Mouse (Mus musculus) cortical plate, adult 2 months (tissue): ENCODE results near the gene A530064D06Rik. TPM values are rescaled to one million over a fixed set of nuclear protein-coding genes. Genes with fewer than 3 reads are reported as not detected.

Experiments used
- H3K27ac ChIP-seq: fragments of 200-500 bp; 2 replicates; pipeline ENCODE4 v1.5.1; 2012; ENCODE audit warnings: low read length, control low read depth, inconsistent platforms; ENCODE audit not compliant: insufficient read depth
- H3K4me1 ChIP-seq: fragments of 200-500 bp; 2 replicates; pipeline ENCODE4 v1.6.1; 2011; ENCODE audit warnings: low read length; ENCODE audit not compliant: control insufficient read depth, insufficient read depth
- H3K4me3 ChIP-seq: fragments of 200-500 bp; 2 replicates; pipeline ENCODE4 v1.5.1; 2011; ENCODE audit warnings: mild to moderate bottlenecking, low read length, control low read depth; ENCODE audit not compliant: insufficient read depth
- CTCF ChIP-seq: fragments of 200-500 bp; IDR thresholded peaks from 2 replicates; pipeline ENCODE4 v1.5.1; 2011; ENCODE audit warnings: mild to moderate bottlenecking, control low read depth, low read length; ENCODE audit not compliant: insufficient read depth; ENCODE audit errors: extremely low read depth
- POLR2A ChIP-seq: fragments of 200-500 bp; IDR thresholded peaks from 2 replicates; pipeline ENCODE4 v1.6.1; 2011; ENCODE audit warnings: mild to moderate bottlenecking, low read length, control low read depth; ENCODE audit not compliant: insufficient read depth; ENCODE audit errors: extremely low read depth
- polyA plus RNA-seq: library from polyadenylated mRNA; depleted of rRNA; stranded (reverse); fragments of >200 nt; gene quantifications from 2 replicates; pipeline ENCODE4 v1.2.3, GENCODE M21; 2012; rRNA removed

A530064D06Rik gene
- polyA plus RNA-seq, 1 experiment = not detected

DNA sequence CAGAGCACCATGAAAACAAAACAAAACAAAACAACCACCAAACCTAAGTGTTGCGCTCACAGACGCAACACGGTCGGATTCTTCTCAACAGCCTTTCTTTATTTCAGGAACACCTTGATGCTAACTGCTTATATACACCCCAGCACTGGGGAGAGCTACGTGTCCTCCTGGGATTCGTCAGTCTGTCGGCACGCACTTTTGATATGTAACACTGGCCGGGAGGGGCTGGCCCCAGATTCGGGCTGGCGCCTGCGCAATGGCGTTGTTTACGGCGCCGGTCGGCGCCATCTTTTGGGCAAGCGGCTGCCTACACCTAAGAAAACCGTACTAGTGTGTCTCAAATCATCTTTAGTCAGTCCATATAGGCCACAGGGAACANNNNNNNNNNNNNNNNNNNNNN, 46.6 kb downstream of the A530064D06Rik start:
- no peak overlapping the region for H3K27ac ChIP-seq
- H3K4me3 ChIP-seq = no peak overlapping the region
- no peak for TF ChIP-seq CTCF
- no peak for TF ChIP-seq POLR2A
- no peaks in the 10 kb centered on the region for H3K4me1 ChIP-seq

- Histone ChIP-seq H3K4me1 (no peaks in the 10 kb centered on the region), H3K4me3 (no peak overlapping the region), H3K27ac (no peak overlapping the region)
- TF ChIP-seq POLR2A (no peak), CTCF (peak; percentile 85)
These were observed 47.4 kb downstream of the A530064D06Rik start for GRCm38 (mm10) chr17:48119656-48120055.

DNA sequence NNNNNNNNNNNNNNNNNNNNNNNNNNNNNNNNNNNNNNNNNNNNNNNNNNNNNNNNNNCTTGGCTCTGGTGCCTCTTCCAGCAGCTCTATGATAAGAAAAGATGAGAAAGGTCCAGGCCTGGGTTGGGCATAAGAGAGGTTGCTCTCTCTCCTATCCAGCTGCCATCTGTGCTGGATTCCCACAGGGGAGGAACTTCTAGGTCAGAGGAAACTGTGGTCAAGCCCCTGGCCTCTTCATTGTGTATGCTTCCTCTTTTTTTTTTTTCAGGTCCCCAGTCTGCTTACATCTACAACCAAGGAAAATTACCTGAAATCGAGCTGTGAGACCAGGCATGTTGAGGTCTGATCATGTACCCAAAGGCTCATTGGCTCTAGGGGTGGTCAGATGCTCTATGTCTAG, 48.5 kb downstream of the A530064D06Rik start:
- no peak overlapping the region for H3K27ac ChIP-seq
- TF ChIP-seq POLR2A = no peak
- TF ChIP-seq CTCF = no peak
- H3K4me3 ChIP-seq = no peak overlapping the region
- H3K4me1 ChIP-seq = no peaks in the 10 kb centered on the region

GRCm38 (mm10) chr17:48110547-48111287, 56.4 kb downstream of the A530064D06Rik start:
- H3K27ac ChIP-seq = no peak overlapping the region
- TF ChIP-seq CTCF (peak; percentile 38; the same call in 1 of the 2 replicates), POLR2A (no peak)
- H3K4me3 ChIP-seq = no peak overlapping the region
- H3K4me1 ChIP-seq = no peaks in the 10 kb centered on the region

DNA sequence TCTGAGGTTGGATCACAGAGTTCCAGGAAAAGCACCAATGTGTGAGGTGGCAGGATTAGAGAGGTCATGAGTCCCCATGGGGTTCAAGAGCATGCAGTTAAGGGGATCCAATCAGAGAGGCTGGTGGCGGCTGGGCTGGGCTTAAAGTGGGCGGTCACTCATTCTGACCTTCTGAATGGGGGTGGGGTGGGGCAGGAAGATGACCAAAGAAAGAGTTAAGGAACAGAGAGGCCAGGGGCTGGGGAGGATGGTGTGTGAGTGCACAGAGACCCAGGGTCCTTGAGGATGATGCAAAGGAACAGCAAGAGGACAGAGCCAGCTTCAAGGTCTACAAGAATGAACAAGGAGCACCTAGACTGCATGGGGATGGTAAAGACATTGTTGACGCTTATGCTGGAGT, 58.6 kb downstream of the A530064D06Rik start:
- TF ChIP-seq CTCF (no peak), POLR2A (no peak)
- no peaks in the 10 kb centered on the region for H3K4me1 ChIP-seq
- H3K27ac ChIP-seq = no peak overlapping the region
- no peak overlapping the region for H3K4me3 ChIP-seq

GRCm38 (mm10) chr17:48107862-48108261, 59.2 kb downstream of the A530064D06Rik start:
- Histone ChIP-seq H3K4me1 (no peaks in the 10 kb centered on the region), H3K4me3 (no peak overlapping the region), H3K27ac (no peak overlapping the region)
- no peak for TF ChIP-seq POLR2A
- no peak for TF ChIP-seq CTCF

DNA sequence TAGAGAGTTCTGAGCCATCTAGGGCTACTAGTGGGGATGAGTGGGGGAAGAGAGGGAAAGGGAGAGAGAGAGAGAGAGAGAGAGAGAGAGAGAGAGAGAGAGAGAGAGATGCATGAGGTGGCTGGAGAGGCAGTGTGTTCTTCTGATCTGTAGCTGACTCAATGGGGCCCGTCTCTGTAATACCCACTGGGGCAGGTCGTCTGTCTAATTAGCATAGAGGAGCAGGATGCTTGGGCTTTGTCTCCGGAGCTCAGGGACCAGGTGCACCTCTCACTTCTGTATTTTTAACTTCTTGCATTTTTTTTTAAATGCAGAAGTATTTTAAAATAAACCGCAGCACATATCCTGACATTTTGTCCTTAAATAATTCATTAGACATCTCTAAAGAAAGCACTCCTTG, 59.7 kb downstream of the A530064D06Rik start:
- Histone ChIP-seq H3K27ac (no peak overlapping the region), H3K4me1 (no peaks in the 10 kb centered on the region), H3K4me3 (no peak overlapping the region)
- no peak for TF ChIP-seq CTCF
- no peak for TF ChIP-seq POLR2A

DNA sequence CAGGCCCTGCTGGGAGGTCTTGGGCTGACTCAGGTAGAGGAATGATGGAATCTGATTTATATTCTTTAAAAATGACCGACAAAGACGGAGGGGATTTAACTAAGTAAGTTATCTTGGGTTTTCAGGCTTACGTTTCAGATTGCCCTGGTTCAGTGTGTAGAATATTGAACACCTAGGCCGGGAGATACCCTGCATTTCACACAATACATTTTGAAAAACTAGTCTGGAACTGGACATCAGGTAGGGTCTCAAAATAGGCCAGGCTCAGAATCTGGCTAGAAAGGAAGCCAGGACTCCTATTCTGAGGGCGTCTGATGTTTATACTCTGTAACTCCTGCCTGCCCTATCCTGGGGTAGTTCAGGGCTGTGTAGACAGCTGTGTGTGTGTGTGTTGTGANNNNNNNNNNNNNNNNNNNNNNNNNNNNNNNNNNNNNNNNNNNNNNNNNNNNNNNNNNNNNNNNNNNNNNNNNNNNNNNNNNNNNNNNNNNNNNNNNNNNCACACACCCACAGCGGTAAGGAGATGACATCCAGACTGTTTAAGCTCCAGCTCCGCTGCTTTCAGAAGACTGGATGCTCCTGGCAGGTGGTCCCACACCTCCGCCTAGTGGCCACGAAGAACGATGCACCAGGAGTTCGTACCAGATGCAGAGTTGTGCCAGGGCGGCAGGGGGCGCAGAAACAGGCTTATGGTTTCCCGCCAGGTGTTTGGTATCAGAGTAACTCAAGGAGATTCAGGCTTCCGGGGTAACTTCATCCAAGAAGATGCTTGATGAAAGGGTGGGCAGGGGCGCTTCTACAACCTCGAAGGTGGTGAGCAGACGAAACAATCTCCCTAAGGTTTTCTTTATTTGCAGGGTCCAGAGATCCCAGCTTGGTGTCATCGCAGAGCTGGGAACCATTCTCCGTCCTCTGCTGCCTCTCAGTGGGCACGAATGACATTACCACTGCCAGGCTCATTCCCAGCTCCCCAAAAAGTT, 66.3 kb downstream of the A530064D06Rik start:
- H3K27ac ChIP-seq = no peak overlapping the region
- peak; percentile 97 for TF ChIP-seq CTCF
- no peak for TF ChIP-seq POLR2A
- no peak overlapping the region for H3K4me3 ChIP-seq
- no peaks in the 10 kb centered on the region for H3K4me1 ChIP-seq

- TF ChIP-seq POLR2A (no peak), CTCF (no peak)
- H3K4me1 ChIP-seq = no peaks in the 10 kb centered on the region
- H3K27ac ChIP-seq = no peak overlapping the region
- H3K4me3 ChIP-seq = no peak overlapping the region
These were observed 67.8 kb downstream of the A530064D06Rik start for GRCm38 (mm10) chr17:48099312-48099711.

Other genes starting within 250 kb of the A530064D06Rik start
- gene Foxp4, start 242.6 kb downstream of the A530064D06Rik start, polyA plus RNA-seq = 44.5 and 48.1 TPM in 2 replicates
- gene 1700122O11Rik, start 129.0 kb downstream of the A530064D06Rik start, polyA plus RNA-seq = not detected in 2 replicates
- gene 1700067P10Rik, start 78.0 kb downstream of the A530064D06Rik start, polyA plus RNA-seq = 0.19 and 0.28 TPM in 2 replicates
- gene 9830107B12Rik, start 21.0 kb downstream of the A530064D06Rik start, polyA plus RNA-seq = not detected in 2 replicates
- gene Trem1, start 65.5 kb upstream of the A530064D06Rik start, polyA plus RNA-seq = 0.04 TPM in 1 of 2 replicates, not detected in the other
- gene Trem3, start 80.5 kb upstream of the A530064D06Rik start, polyA plus RNA-seq = 0.30 and 0.38 TPM in 2 replicates
- gene Treml4, start 97.0 kb upstream of the A530064D06Rik start, polyA plus RNA-seq = 0.38 and 0.55 TPM in 2 replicates
- gene Treml2, start 132.2 kb upstream of the A530064D06Rik start, polyA plus RNA-seq = 0.30 and 0.31 TPM in 2 replicates
- gene B430306N03Rik, start 148.9 kb upstream of the A530064D06Rik start, polyA plus RNA-seq = 0.08 and 0.17 TPM in 2 replicates
- 40.0 and 40.5 TPM in 2 replicates for gene Trem2, start 179.1 kb upstream of the A530064D06Rik start, polyA plus RNA-seq
- gene Treml1, start 192.6 kb upstream of the A530064D06Rik start, polyA plus RNA-seq = 0.11 and 0.38 TPM in 2 replicates
- 26.1 and 26.5 TPM in 2 replicates for gene Nfya, start 242.6 kb upstream of the A530064D06Rik start, polyA plus RNA-seq
- gene Oard1, start 242.7 kb upstream of the A530064D06Rik start, polyA plus RNA-seq = 19.9 and 21.7 TPM in 2 replicates